Mouse (Mus musculus): ENCODE measurements at regions not wholly inside any gene's neighbourhood (a gene's known extent, or its start where the extent isn't known, plus 50 kb on each side); places are given as distances from the start of the nearest gene placed in this dataset.
A peak's percentile ranks its signal among the peaks of the same experiment; 100 is the strongest.

GRCm38 (mm10) chr3:60138319-60138718, 56.6 kb downstream of the Sucnr1 start:
- DNase-seq (ENCODE audit: low spot score): no peak

- no peak for DNase-seq (ENCODE audit: low spot score)
Observed at GRCm38 (mm10) chr3:60159865-60160264, 78.2 kb downstream of the Sucnr1 start.

- no peak for DNase-seq (ENCODE audit: low spot score)
Observed at GRCm38 (mm10) chr3:60167633-60168032, 86.0 kb downstream of the Sucnr1 start.

GRCm38 (mm10) chr3:60168135-60168926, 86.7 kb downstream of the Sucnr1 start:
- no peak for DNase-seq (ENCODE audit: low spot score)

- DNase-seq (ENCODE audit: low spot score): no peak
Observed at GRCm38 (mm10) chr3:60169606-60170005, 87.9 kb downstream of the Sucnr1 start.

DNA sequence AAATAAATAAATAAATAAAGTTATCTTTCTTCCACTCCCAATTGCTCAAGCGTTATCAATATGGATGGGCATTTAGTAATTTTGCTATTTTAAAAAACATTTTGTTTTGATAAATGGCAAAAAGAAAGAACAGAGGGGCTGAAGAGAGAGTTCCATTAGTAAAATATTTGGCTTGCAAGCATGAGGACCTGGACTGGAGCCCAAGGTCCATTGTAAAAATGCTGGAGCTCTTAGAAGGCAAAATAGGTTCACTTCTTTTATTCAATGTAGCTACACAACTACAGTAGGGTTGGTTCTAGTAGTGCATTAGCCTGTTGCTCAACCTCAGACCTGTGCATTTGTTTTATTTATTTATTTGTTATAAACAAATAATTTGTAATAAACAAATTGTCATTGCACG, 102.8 kb downstream of the Sucnr1 start:
- DNase-seq (ENCODE audit: low spot score): no peak

DNA sequence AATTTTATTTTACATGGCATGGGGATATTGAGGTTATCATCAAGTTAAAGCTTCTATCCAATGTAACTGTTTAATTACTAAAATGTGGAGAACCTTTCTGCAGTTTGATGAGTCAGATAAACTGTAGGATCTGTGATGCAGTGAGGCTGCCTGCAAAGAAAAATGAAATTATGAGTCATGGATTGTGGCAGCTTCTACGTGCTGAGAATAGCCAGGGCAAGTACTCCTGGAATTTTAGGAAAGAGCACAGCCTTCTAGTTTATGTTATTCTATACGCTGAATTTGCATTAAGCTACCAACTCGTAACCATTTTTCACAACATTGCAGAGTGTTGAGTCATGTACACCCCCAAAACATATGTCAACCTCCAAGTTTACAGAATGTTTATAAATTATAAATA, 114.4 kb downstream of the Sucnr1 start:
- DNase-seq (ENCODE audit: low spot score): no peak

GRCm38 (mm10) chr3:60207936-60208335, 126.3 kb downstream of the Sucnr1 start:
- no peak for DNase-seq (ENCODE audit: low spot score)

DNA sequence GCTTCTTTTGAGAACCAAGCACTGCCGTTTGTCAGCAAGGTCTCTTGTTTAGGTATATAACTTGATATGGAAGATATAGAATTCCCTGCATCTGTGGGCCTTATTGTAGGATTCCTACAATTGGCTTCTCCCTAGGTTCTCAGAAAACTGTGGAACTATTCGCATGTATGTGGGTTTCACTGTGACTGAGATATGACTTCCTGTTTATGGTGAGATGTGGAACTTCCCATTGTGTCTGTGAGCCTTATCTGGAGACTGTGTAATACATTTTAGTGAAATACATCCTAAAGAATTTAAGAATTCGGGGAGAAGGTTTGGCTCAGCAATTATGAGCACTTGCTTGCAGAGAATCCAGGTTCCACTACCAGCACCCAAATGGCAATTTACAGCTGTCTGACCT, 137.3 kb downstream of the Sucnr1 start:
- no peak for DNase-seq (ENCODE audit: low spot score)

DNA sequence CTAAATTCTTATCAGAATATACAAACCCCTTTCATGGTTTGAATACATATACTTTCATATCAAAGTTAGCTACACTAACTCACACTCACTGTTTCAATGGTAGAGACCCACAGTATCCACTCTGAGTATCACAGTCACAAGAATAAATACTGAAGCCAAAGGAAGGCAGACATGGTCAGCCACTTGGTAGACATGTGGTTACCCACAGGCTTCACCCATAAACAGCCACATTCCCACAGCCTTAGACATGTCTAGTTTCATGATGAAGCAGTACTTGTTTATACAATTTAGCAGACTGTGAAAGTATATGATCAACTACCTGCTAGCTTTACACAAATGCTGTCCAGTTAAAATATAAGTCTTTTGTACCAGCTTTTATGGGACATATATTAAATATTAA, 159.0 kb downstream of the Sucnr1 start:
- no peak for DNase-seq (ENCODE audit: low spot score)

DNA sequence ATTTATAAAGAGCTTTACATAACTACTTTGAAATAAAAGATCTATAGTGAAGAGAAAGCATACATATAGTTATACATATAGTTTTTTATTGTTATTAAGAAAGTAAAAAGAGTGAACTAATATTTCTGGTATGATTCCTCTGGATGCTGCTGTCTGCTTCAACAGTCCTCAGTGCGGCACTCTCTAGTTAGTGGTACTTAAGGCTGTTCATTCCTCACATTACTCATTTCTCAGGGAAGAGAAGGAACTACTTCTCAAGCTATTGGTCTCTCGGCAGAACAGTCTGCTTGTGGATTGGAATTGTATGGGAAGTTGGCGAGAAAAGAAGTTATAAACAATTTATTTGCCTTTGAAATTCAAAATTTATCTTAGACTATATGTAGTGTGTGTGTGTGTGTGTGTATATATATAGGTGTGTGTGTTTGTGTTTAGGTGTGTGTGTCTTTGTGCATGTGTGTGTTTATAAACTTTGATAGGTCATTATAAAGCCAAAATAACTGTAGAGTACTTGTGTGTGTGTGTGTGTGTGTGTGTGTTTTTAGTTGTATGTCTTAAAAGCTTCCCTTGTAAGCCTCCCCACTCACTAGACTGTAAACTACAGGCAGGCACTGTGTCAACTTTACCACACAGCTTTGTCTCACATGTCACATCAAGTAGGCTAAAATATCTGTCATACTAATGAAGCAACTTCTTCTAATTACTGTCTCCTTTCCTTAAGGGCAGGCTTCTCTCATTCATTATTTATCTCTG, 185.2 kb downstream of the Sucnr1 start:
- no peak for DNase-seq (ENCODE audit: low spot score)

- DNase-seq (ENCODE audit: low spot score): no peak
Observed at GRCm38 (mm10) chr3:60267416-60268174, 185.9 kb downstream of the Sucnr1 start.

- DNase-seq (ENCODE audit: low spot score): no peak
Observed at GRCm38 (mm10) chr3:60270463-60270862, 188.8 kb downstream of the Sucnr1 start.

DNA sequence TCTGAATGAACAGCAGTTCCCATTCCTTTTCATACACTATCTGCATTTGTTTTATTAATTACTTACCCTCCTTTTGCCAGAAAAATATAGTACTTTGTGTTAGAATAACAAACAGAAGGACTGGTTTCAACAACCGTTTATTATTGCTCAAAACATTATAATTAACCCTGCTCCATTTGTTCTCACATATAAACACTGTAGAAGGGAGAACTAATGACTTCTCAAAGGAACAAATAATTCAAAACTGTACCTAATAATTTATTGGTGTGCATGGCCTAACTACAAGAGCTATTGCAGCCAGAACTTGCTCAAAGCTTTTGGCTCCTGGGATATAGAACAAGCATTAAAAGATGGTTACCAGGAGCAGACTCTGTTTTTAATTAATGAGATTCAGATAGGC, 192.1 kb downstream of the Sucnr1 start:
- DNase-seq (ENCODE audit: low spot score): no peak

GRCm38 (mm10) chr3:60275249-60275838, 193.7 kb downstream of the Sucnr1 start:
- no peak for DNase-seq (ENCODE audit: low spot score)

GRCm38 (mm10) chr3:60277791-60278190, 194.8 kb upstream of the Mbnl1 start:
- no peak for DNase-seq (ENCODE audit: low spot score)

- no peak for DNase-seq (ENCODE audit: low spot score)
Observed at GRCm38 (mm10) chr3:60281229-60281628, 191.4 kb upstream of the Mbnl1 start.

GRCm38 (mm10) chr3:60281959-60282495, 190.6 kb upstream of the Mbnl1 start:
- no peak for DNase-seq (ENCODE audit: low spot score)

GRCm38 (mm10) chr3:60292142-60292541, 180.5 kb upstream of the Mbnl1 start:
- peak; percentile 41 for DNase-seq (ENCODE audit: low spot score)

DNA sequence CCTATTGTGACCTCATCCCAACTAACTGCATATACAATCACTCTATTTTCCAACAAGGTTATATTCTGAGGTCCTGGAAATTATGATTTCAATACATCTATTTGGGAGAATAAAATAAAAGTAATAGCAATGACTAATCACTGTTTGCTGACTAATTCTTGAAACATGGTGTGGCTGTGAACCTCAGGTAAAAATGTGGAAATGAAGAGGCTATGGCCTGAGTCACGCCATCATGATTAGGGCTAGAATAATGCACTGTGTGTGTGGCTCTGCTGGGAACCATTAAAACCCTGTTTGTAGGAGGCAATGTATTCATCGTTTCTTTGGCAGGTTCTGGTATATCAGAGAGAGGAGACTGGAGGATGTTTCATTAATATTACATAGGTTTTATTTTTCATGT, 179.7 kb upstream of the Mbnl1 start:
- DNase-seq (ENCODE audit: low spot score): no peak

DNA sequence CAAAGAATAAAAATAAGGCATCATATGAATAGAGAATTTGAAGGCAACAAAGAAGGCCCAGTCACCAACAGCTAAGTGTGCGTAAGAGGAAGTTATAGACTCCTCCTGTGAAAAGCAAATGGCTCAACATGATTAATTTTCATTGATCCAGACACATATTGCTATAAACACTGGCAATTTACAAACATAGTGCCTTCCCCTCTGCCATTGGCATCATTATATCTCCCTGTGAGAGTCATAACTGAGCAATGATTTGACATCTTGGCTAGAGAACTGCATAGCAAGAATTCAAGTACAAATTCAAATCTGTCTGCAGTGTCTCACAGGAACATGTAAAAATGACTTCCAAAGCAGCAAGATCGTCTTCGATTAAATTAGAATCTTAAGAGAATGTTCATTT, 167.2 kb upstream of the Mbnl1 start:
- no peak for DNase-seq (ENCODE audit: low spot score)

DNA sequence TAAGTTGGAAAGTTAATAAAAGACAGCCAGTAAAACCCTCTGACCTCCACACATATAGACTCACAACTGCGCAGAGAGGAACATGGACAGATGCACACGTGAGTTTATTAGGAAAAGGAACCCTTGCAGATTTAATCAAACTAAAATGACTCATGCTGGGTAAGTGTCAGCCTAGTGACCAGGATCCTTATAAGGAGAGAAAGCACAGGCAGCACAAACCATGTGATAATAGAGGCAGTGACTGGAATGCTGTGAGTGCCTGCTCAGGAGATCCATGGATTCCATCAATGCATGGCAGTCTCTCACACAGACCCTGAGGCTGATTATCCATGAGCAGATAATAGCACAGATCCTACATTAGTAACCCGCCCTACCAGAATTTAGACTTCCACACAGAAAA, 162.2 kb upstream of the Mbnl1 start:
- DNase-seq (ENCODE audit: low spot score): no peak

Measured in layer of hippocampus, adult 11-12 months (tissue).